Mouse (Mus musculus) C3H10T1/2 (cell line): ENCODE results near the gene Tpm4. TPM values are rescaled to one million over a fixed set of nuclear protein-coding genes. Genes with fewer than 3 reads are reported as not detected.

ENCODE experiments used
- polyA plus RNA-seq, 2 experiments: library from polyadenylated mRNA; unstranded; fragments of >200 nt; fragmentation: generic; extraction: Trizol; gene quantifications; one replicate each; pipeline ENCODE4 v1.2.1; 2012; ENCODE audit warnings: missing spikeins in 2 of 2

The Tpm4 gene
- polyA plus RNA-seq: 100 to 1,000 TPM in 1 of 2 experiments, 10 to 100 TPM in 1; 37.0 to 111 TPM

DNA sequence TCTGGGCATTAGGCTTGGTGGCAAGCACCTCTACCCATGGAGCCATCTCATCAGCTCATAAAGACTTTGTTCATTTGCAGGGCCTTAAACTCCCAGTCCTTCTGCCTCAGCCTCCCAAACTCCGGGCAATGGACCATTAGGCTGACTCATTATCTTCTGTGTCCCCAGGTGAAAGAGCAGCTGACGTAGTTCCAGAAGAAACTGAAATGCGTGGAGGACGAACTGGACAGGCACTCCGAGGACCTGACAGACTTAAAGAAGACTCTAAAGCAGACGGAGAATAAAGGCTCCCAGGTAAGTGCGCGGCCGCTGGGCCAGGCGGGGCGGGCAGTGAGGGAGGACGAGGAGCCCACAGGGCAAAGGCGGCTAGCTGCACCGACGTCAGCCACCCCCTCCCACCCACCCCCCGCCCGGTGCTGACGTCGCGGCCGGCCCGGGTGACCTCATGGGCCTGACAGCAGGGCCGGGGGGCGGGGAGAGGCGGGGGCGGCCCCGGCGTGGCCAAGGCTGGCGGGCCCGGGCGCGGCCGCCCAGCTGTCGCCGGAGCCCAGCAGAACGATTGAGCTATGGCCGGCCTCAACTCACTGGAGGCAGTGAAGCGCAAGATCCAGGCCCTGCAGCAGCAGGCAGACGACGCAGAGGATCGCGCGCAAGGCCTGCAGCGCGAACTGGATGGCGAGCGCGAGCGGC lies at the start of gene Tpm4:
Tpm4 (plus strand) TSS at position 220 of the 690 bp plus-strand sequence.

DNA sequence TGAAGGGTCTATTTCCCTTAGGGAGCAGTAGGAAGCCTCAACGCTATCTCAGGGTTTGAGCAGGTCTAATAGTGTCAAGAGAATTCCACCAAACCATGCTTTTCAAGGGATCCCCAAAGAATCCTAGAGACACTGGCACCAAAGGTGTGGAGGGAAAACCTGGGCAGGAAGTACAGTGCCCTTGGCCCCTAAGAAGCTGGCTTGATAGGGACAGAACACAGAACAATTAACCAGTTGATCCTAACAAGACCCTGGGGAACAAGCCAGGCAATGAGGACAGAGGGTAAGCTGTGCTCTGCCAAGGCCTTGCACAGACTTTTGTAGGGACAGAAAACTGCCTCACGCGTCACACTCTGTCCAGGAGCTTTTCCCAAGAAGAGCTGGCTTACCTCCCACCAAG lies 28.0 kb upstream of the Tpm4 start, which contains the start of gene Olfr374:
Olfr374 (plus strand) TSS at position 301 of the 400 bp plus-strand sequence.

DNA sequence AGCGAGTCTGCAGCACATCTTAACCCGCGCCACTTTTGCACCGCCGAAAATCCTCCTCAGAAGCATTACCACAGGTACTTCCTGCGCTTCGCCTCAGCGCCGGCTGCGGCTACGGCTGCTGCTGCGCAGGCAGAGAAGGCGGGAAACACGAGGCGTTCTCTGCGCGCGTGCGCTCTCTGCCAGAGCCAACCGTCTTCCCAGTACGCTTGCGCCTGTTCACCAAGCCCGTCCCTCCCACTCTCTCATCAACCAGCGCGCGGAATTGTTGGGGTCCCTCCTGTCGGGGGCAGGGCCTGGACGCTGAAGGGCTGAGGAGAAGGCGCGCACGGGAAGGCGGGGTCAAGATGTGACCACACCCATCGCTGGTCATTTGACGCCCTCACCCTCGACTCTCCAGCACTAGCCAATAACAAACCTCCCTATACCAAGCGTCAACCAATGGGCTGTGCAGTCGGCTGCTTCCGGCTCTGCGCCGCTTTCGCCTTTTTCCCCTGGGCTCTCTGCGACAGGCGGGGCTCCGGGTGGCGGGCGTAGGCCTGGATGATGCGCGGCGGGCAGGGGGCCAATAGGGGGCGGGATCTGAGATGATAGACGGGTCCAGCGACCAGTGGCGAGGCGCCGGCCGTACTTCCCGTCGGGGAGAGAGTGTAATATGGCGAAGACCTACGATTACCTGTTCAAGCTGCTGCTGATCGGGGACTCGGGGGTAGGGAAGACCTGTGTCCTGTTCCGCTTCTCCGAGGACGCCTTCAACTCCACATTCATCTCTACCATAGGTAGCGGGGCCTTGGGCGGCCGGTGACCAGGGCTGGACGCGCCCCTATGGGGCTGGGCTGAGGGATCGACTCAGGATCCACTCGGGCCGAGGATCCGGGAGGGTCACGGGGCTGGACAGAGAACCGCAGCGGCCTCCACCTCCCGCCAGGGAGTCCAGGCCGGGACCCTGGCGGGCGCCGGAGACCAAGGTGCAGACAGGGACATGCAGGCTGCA lies 26.2 kb downstream of the Tpm4 start, which contains the start of gene Rab8a:
Rab8a (plus strand) TSS at position 494 of the 991 bp plus-strand sequence.

DNA sequence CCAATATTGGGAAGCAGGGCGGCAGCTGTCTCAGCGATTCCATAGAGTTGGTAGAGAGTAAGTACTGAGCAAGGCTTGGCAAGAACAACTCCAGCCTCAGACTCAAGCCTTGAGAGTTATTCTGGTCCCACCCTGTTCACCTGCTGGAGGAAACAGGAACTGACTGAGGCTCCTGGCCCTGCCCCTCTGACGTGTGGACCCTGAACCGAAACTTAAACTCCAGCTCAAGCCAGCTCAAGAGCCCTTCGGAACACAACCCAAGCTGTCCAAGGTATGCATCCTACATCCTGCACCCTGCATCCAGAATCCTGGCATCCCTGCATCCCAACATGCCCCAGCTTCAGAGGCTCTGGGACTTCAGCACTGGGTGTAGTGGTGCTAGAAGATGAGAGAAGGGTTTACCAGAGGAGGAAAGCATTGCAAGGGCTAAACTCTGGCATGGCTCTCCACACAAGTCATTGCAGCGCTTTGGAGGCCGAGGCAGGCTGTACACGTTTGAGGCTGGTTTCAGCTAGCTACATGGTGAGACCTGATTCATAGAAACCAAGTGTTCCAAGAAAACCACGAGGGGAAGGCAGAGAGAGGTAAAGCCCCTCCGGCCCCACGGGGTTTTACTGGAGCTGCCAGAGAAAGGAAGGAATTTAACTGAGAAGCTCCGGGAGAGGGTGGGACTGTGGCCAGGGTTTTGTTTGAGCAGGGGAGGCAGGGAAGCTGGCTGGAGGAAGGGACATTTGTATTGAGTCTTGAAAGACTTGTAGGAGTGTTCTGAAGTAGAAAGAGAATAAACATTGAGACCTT lies 54.8 kb downstream of the Tpm4 start, which contains the start of gene Hsh2d:
Hsh2d (plus strand) TSS at position 222 of the 798 bp plus-strand sequence.

Other genes starting within 250 kb of the Tpm4 start
- gene Zfp882, start 226.4 kb upstream of the Tpm4 start, polyA plus RNA-seq: under 1 TPM; 0.02 to 0.96 TPM
- gene Zfp617, start 226.3 kb upstream of the Tpm4 start, polyA plus RNA-seq: 1 to 10 TPM in 1 of 2 experiments, under 1 TPM in 1; 0.18 to 2.3 TPM
- 1 to 10 TPM in 1 of 2 experiments, under 1 TPM in 1; 0.63 to 1.8 TPM for gene Zfp961, start 183.9 kb upstream of the Tpm4 start, polyA plus RNA-seq
- not detected for gene Cyp4f18, start 125.3 kb upstream of the Tpm4 start, polyA plus RNA-seq
- not detected for gene Olfr372, start 93.8 kb upstream of the Tpm4 start, polyA plus RNA-seq
- under 1 TPM in 1 of 2 experiments, not detected in 1; 0.01 TPM for gene Olfr373, start 51.8 kb upstream of the Tpm4 start, polyA plus RNA-seq
- not detected for gene Olfr374, start 27.9 kb upstream of the Tpm4 start, polyA plus RNA-seq
- 10 to 100 TPM; 40.0 to 89.0 TPM for gene Rab8a, start 26.2 kb downstream of the Tpm4 start, polyA plus RNA-seq
- gene Hsh2d, start 54.7 kb downstream of the Tpm4 start, polyA plus RNA-seq: under 1 TPM in 1 of 2 experiments, not detected in 1; 0.14 TPM
- under 1 TPM in 1 of 2 experiments, not detected in 1; 0.24 TPM for gene Cib3, start 77.9 kb downstream of the Tpm4 start, polyA plus RNA-seq
- not detected for gene Gm11034, start 78.7 kb downstream of the Tpm4 start, polyA plus RNA-seq
- 10 to 100 TPM; 15.2 to 63.8 TPM for gene Fam32a, start 84.8 kb downstream of the Tpm4 start, polyA plus RNA-seq
- gene Ap1m1, start 105.0 kb downstream of the Tpm4 start, polyA plus RNA-seq: 10 to 100 TPM; 61.9 to 72.3 TPM
- 100 to 1,000 TPM in 1 of 2 experiments, 10 to 100 TPM in 1; 26.6 to 220 TPM for gene Gm10282, start 170.3 kb downstream of the Tpm4 start, polyA plus RNA-seq
- gene Klf2, start 184.1 kb downstream of the Tpm4 start, polyA plus RNA-seq: 10 to 100 TPM in 1 of 2 experiments, 1 to 10 TPM in 1; 7.8 to 18.1 TPM